In genomic region chr11:117326867-117327600, GRCm38 (mm10) we compare ENCODE assay signal across 8 mouse cellular contexts.
DNase-seq lines count a peak whose midpoint lies in the region; ATAC-seq lines count a peak whose summit lies in the region.

No protein-coding gene starts in this region.

- no peaks in the 10 kb centered on the region for H3K36me3 ChIP-seq in heart, embryonic 12.5 days
- H3K36me3 ChIP-seq in splenic B cell, adult 2 months (ENCODE audit: control insufficient read depth, insufficient read depth, low read length, poor library complexity, severe bottlenecking), result no peaks in the 10 kb centered on the region; the same call in 1 of the 2 replicates
- no peaks in the 10 kb centered on the region for H3K36me3 ChIP-seq in midbrain, embryonic 13.5 days

- no peak overlapping the region for H3K4me2 ChIP-seq in heart, embryonic 12.5 days
- H3K4me2 ChIP-seq in midbrain, embryonic 13.5 days (replicated peaks), result no peak overlapping the region

- ATAC-seq in heart, embryonic 12.5 days (ENCODE audit: insufficient number of reproducible peaks, low FRiP score), result no peak
- no peak for ATAC-seq in midbrain, embryonic 13.5 days
- no peak for ATAC-seq in cerebellum, adult (ENCODE audit: insufficient number of reproducible peaks, low FRiP score, low TSS enrichment)

- no peaks in the 10 kb centered on the region for H3K27me3 ChIP-seq in heart, embryonic 12.5 days (replicated peaks)
- no peaks in the 10 kb centered on the region for H3K27me3 ChIP-seq in splenic B cell, adult 2 months (ENCODE audit: control insufficient read depth, insufficient read depth, low read length, poor library complexity, severe bottlenecking)
- no peaks in the 10 kb centered on the region for H3K27me3 ChIP-seq in midbrain, embryonic 13.5 days

- no peak overlapping the region for H3K27ac ChIP-seq in heart, embryonic 12.5 days (ENCODE audit: poor library complexity, severe bottlenecking)
- H3K27ac ChIP-seq in midbrain, embryonic 13.5 days, result no peak overlapping the region

- no peak overlapping the region for H3K4me3 ChIP-seq in heart, embryonic 12.5 days
- H3K4me3 ChIP-seq in midbrain, embryonic 13.5 days (replicated peaks), result no peak overlapping the region

- H3K9me3 ChIP-seq in heart, embryonic 12.5 days (replicated peaks), result no peaks in the 10 kb centered on the region
- no peaks in the 10 kb centered on the region for H3K9me3 ChIP-seq in midbrain, embryonic 13.5 days

- 0 out of 2 replicates have a peak overlapping the region, but pooled peaks have one; percentile 11 for H3K9ac ChIP-seq in heart, embryonic 12.5 days
- H3K9ac ChIP-seq in midbrain, embryonic 13.5 days (replicated peaks), result no peak overlapping the region

- peaks cover 78% of the 10 kb centered on the region for H3K4me1 ChIP-seq in heart, embryonic 12.5 days (replicated peaks)
- peaks cover 50% of the 10 kb centered on the region for H3K4me1 ChIP-seq in midbrain, embryonic 13.5 days (replicated peaks)

- no peak for DNase-seq in heart, adult 9 months (ENCODE audit: low spot score in 2 of 2)
- DNase-seq in spleen, postnatal 36 days (ENCODE audit: low spot score in 2 of 2), result peak; percentile 74 to 77
- no peak for DNase-seq in spleen, postnatal 4 days (ENCODE audit: low spot score in 2 of 2)
- peak; percentile 84 for DNase-seq in induced T-regulatory cell, adult 2 months (ENCODE audit: low read depth)
- DNase-seq in splenic B cell, adult 2 months (ENCODE audit: low read depth, low spot score), result peak; percentile 80

- 64% methylated on average over 16 of the region's 16 CpGs for WGBS in heart, embryonic 12.5 days
- WGBS in midbrain, embryonic 13.5 days, result 74% methylated on average over 16 of the region's 16 CpGs

Comparison
In these comparisons a context has a peak if more than half of its experiments do, and no peak if none do; other contexts are left out.
1. DNase-seq: peak in spleen, postnatal 36 days (2 of 2), induced T-regulatory cell, adult 2 months (single experiment) and splenic B cell, adult 2 months (single experiment); none in heart, adult 9 months (0 of 2) and spleen, postnatal 4 days (0 of 2).